ENCODE assay signal across 23 mouse cellular contexts in genomic region chr1:179086208-179086607, GRCm38 (mm10).
A peak's percentile ranks its signal among the peaks of the same experiment; 100 is the strongest.
DNase-seq lines count a peak whose midpoint lies in the region; ATAC-seq lines count a peak whose summit lies in the region.
"Had no signal": no experiment of that assay in that cellular context is flagged by ENCODE, and none has a peak within 500 bp of the region (broad histone marks: within the 10 kb centered on the region; RNA-seq: fewer than 3 reads in every experiment).

No protein-coding gene starts in this region.

- no peak overlapping the region for H3K4me2 ChIP-seq in heart, embryonic 11.5 days
- H3K4me2 ChIP-seq: heart, embryonic 12.5 days; liver, embryonic 13.5 days; lung, embryonic 15.5 days; stomach, embryonic 15.5 days had no signal

- H3K4me3 ChIP-seq in heart, embryonic 11.5 days (ENCODE audit: low read depth, low read length) = no peak overlapping the region
- H3K4me3 ChIP-seq: heart, embryonic 12.5 days; liver, embryonic 13.5 days; lung, embryonic 15.5 days; stomach, embryonic 15.5 days had no signal

- WGBS in heart, embryonic 11.5 days (ENCODE audit: insufficient replicate concordance) = 90% methylated on average over 7 of the region's 7 CpGs

- peak overlapping the region; percentile 35; the same call in 1 of the 2 replicates for H3K27ac ChIP-seq in heart, embryonic 11.5 days (ENCODE audit: low read depth, low read length)
- H3K27ac ChIP-seq: liver, embryonic 13.5 days; lung, embryonic 15.5 days; macrophage; stomach, embryonic 15.5 days had no signal

- no peak overlapping the region for H3K9ac ChIP-seq in heart, embryonic 11.5 days (ENCODE audit: low read depth, low read length)
- H3K9ac ChIP-seq: heart, embryonic 12.5 days; liver, embryonic 13.5 days; lung, embryonic 15.5 days; stomach, embryonic 15.5 days had no signal

- H3K4me1 ChIP-seq in heart, embryonic 11.5 days (ENCODE audit: control insufficient read depth, insufficient read depth, low read length) = peaks cover 13% of the 10 kb centered on the region
- H3K4me1 ChIP-seq: stomach, embryonic 15.5 days had no signal

- ATAC-seq in heart, embryonic 11.5 days (replicated peaks; ENCODE audit: insufficient number of reproducible peaks, low FRiP score, low TSS enrichment) = no peak
- ATAC-seq: forebrain, embryonic 16.5 days had no signal

- H3K27me3 ChIP-seq in heart, embryonic 11.5 days (ENCODE audit: control insufficient read depth, insufficient read depth, low read length) = no peaks in the 10 kb centered on the region
- H3K27me3 ChIP-seq: heart, embryonic 12.5 days; liver, embryonic 13.5 days; lung, embryonic 15.5 days; stomach, embryonic 15.5 days had no signal

- no peaks in the 10 kb centered on the region for H3K9me3 ChIP-seq in heart, embryonic 11.5 days (replicated peaks; ENCODE audit: control insufficient read depth, low read length)
- H3K9me3 ChIP-seq: liver, embryonic 13.5 days; lung, embryonic 15.5 days; stomach, embryonic 15.5 days had no signal

- no peaks in the 10 kb centered on the region for H3K36me3 ChIP-seq in heart, embryonic 11.5 days (ENCODE audit: control insufficient read depth, insufficient read depth, low read length)
- H3K36me3 ChIP-seq: heart, embryonic 12.5 days; lung, embryonic 15.5 days; stomach, embryonic 15.5 days had no signal

- DNase-seq in heart, postnatal 36 days = no peak
- peak; percentile 95 for DNase-seq in brain, adult 2 months (ENCODE audit: low read depth, low spot score)
- peak; percentile 65 for DNase-seq in cerebellum, adult 8-10 months
- DNase-seq in cerebellum, postnatal 36 days = peak; percentile 75 to 78
- no peak for DNase-seq in lung, postnatal 36 days
- no peak for DNase-seq in lung, postnatal 14 days
- DNase-seq: adrenal gland, postnatal 14 days; gastrocnemius, postnatal 14 days; heart, adult 11 months; heart, postnatal 10 days; kidney, adult 2 months; kidney, postnatal 10 days; liver, embryonic 13.5 days; right cerebral cortex, adult 18-20 months; right cerebral cortex, postnatal 4 days; thymus, adult 18-20 months; thymus, postnatal 36 days had no signal

- intact Hi-C loops in heart, postnatal 36 days (cut with DNase I) = loop anchor here (5.0 kb wide), 1 partner anchor 559 kb away; the partner anchor contains the start of gene Kif26b

Comparison
In these comparisons a context has a peak if more than half of its experiments do, and no peak if none do; other contexts are left out.
1. DNase-seq: peak in brain, adult 2 months (single experiment), cerebellum, adult 8-10 months (single experiment) and cerebellum, postnatal 36 days (2 of 2); none in heart, postnatal 36 days (0 of 2), lung, postnatal 36 days (single experiment) and lung, postnatal 14 days (single experiment).